Mouse (Mus musculus): Measurements from ENCODE around the gene Ganab.
"Not testable (repeated sequence)": the region's sequence is repeated elsewhere in the genome, so short reads cannot be mapped to it uniquely, and the experiment has no call there.

Ganab gene

GRCm38 (mm10) chr19:8888511-8889385 lies 9.1 kb upstream of the Ganab start, which contains the start of the genes 1810009A15Rik and Gm49416:
Gene 1810009A15Rik, plus strand, starts transcription at chr19:8888853.
Gene Gm49416, plus strand, starts transcription at chr19:8888926.
- peak; percentile 91 to 93 for DNase-seq (ENCODE audit: low spot score in 2 of 2)

- DNase-seq (ENCODE audit: low spot score in 2 of 2), result peak; percentile 75 to 85
Measured at GRCm38 (mm10) chr19:8892829-8893766, 4.8 kb upstream of the Ganab start, which contains the start of gene Ints5. Gene Ints5, plus strand, starts transcription at chr19:8893005.

- no peak for DNase-seq (ENCODE audit: low spot score in 2 of 2)
Measured at GRCm38 (mm10) chr19:8895397-8895960, 2.4 kb upstream of the Ganab start.

GRCm38 (mm10) chr19:8896231-8896630 lies 1.6 kb upstream of the Ganab start:
- DNase-seq (ENCODE audit: low spot score in 2 of 2), result not testable (repeated sequence)

- DNase-seq (ENCODE audit: low spot score in 2 of 2), result not testable (repeated sequence)
Measured at GRCm38 (mm10) chr19:8897211-8897864, 533 bp upstream of the Ganab start.

GRCm38 (mm10) chr19:8898576-8898975 lies 705 bp downstream of the Ganab start:
- DNase-seq (ENCODE audit: low spot score in 2 of 2), result no peak

- DNase-seq (ENCODE audit: low spot score in 2 of 2), result no peak
Measured at GRCm38 (mm10) chr19:8899079-8899478, 1.2 kb downstream of the Ganab start.

GRCm38 (mm10) chr19:8903412-8903811 lies 5.5 kb downstream of the Ganab start:
- no peak for DNase-seq (ENCODE audit: low spot score in 2 of 2)

GRCm38 (mm10) chr19:8908531-8908930 lies 10.7 kb downstream of the Ganab start:
- DNase-seq (ENCODE audit: low spot score in 2 of 2), result no peak

- DNase-seq (ENCODE audit: low spot score in 2 of 2), result no peak
Measured at GRCm38 (mm10) chr19:8911810-8912209, 13.9 kb downstream of the Ganab start.

- DNase-seq (ENCODE audit: low spot score in 2 of 2), result no peak
Measured at GRCm38 (mm10) chr19:8914212-8914611, 16.3 kb downstream of the Ganab start.

GRCm38 (mm10) chr19:8919000-8919399 lies 21.1 kb downstream of the Ganab start:
- DNase-seq (ENCODE audit: low spot score in 2 of 2), result no peak

- DNase-seq (ENCODE audit: low spot score in 2 of 2), result no peak
Measured at GRCm38 (mm10) chr19:8919684-8920072, 21.8 kb downstream of the Ganab start.

GRCm38 (mm10) chr19:8920073-8920736 lies 22.3 kb downstream of the Ganab start, which contains the start of gene B3gat3:
Gene B3gat3, plus strand, starts transcription at chr19:8920374.
- peak; percentile 87 to 93 for DNase-seq (ENCODE audit: low spot score in 2 of 2)

- no peak for DNase-seq (ENCODE audit: low spot score in 2 of 2)
Measured at GRCm38 (mm10) chr19:8920836-8921291, 23.0 kb downstream of the Ganab start.

GRCm38 (mm10) chr19:8921741-8922140 lies 23.9 kb downstream of the Ganab start:
- no peak for DNase-seq (ENCODE audit: low spot score in 2 of 2)

- peak; percentile 53 to 62 for DNase-seq (ENCODE audit: low spot score in 2 of 2)
Measured at GRCm38 (mm10) chr19:8926766-8927165, 28.9 kb downstream of the Ganab start.

GRCm38 (mm10) chr19:8927891-8928525 lies 30.1 kb downstream of the Ganab start:
- DNase-seq (ENCODE audit: low spot score in 2 of 2), result no peak

GRCm38 (mm10) chr19:8928689-8929223 lies 30.9 kb downstream of the Ganab start:
- no peak for DNase-seq (ENCODE audit: low spot score in 2 of 2)

Measured in natural killer cell, adult 2 months (primary cell).